Mouse (Mus musculus) intestine, embryonic 15.5 days (tissue): Measurements from ENCODE around the gene Sh3pxd2a. TPM values are rescaled to one million over a fixed set of nuclear protein-coding genes. Genes with fewer than 3 reads are reported as not detected.

ENCODE experiments used
- ATAC-seq: fragments of 200-750 bp; cut with Nextera tagmentation; 2 replicates; pipeline ENCODE4 v1.8.0; 2017; ENCODE audit warnings: moderate TSS enrichment, moderate library complexity
- H3K27ac ChIP-seq: fragments of 300-500 bp; sonication (generic); 2 replicates; pipeline ENCODE4 v1.5.1; 2015; ENCODE audit warnings: mild to moderate bottlenecking, inconsistent platforms
- H3K27me3 ChIP-seq: fragments of 300-500 bp; sonication (generic); replicated peaks from 2 replicates; pipeline ENCODE4 v1.6.1; 2015; ENCODE audit warnings: inconsistent platforms
- H3K36me3 ChIP-seq: fragments of 300-500 bp; sonication (generic); 2 replicates; pipeline ENCODE4 v1.6.1; 2015; ENCODE audit warnings: inconsistent platforms
- H3K4me1 ChIP-seq: fragments of 300-500 bp; sonication (generic); replicated peaks from 2 replicates; pipeline ENCODE4 v1.6.1; 2015; ENCODE audit warnings: inconsistent platforms
- H3K4me2 ChIP-seq: fragments of 300-500 bp; sonication (generic); replicated peaks from 2 replicates; pipeline ENCODE4 v1.6.1; 2015; ENCODE audit warnings: mild to moderate bottlenecking, inconsistent platforms
- H3K4me3 ChIP-seq: fragments of 300-500 bp; sonication (generic); replicated peaks from 2 replicates; pipeline ENCODE4 v1.5.1; 2015; ENCODE audit warnings: inconsistent platforms
- H3K9ac ChIP-seq: fragments of 300-500 bp; sonication (generic); 2 replicates; pipeline ENCODE4 v1.6.1; 2015; ENCODE audit warnings: inconsistent platforms
- H3K9me3 ChIP-seq: fragments of 300-500 bp; sonication (generic); 2 replicates; pipeline ENCODE4 v1.6.1; 2016; ENCODE audit warnings: inconsistent platforms
- WGBS: fragments of 180-500 bp; shearing (Covaris S2); methylation state at CpG from one replicate; pipeline ENCODE4 v1.1.7; 2015; 5-methylcytosine and 5-hydroxymethylcytosine counted together
- polyA plus RNA-seq: library from polyadenylated mRNA; unstranded; fragments of >200 nt; fragmentation: Nextera tagmentation; extraction: Ambion mirVana; gene quantifications from 2 replicates; pipeline ENCODE4 v1.2.1, GENCODE M21; 2015

Sh3pxd2a gene
- polyA plus RNA-seq = 4.8 and 5.0 TPM in 2 replicates

GRCm38 (mm10) chr19:47464304-47465241, at the start of gene Sh3pxd2a:
Gene Sh3pxd2a (minus strand): TSS chr19:47464401.
- H3K4me1 ChIP-seq = peaks cover 30% of the 10 kb centered on the region
- 1% methylated on average over 60 of the region's 70 CpGs for WGBS
- H3K27me3 ChIP-seq = no peaks in the 10 kb centered on the region
- peak within 1 kb of the TSS; percentile 92 for H3K27ac ChIP-seq
- H3K9ac ChIP-seq = peak within 1 kb of the TSS; percentile 92
- H3K36me3 ChIP-seq = no peaks in the 10 kb centered on the region
- no peaks in the 10 kb centered on the region for H3K9me3 ChIP-seq
- H3K4me2 ChIP-seq = peak within 1 kb of the TSS; percentile 88
- ATAC-seq = peak; percentile 91
- H3K4me3 ChIP-seq = peak within 1 kb of the TSS; percentile 87

- H3K4me1 ChIP-seq = peaks cover 24% of the 10 kb centered on the region
- H3K9ac ChIP-seq = no peak overlapping the region
- no peak overlapping the region for H3K27ac ChIP-seq
- peaks cover 3% of the 10 kb centered on the region; the same call in 1 of the 2 replicates for H3K36me3 ChIP-seq
- no peak overlapping the region for H3K4me2 ChIP-seq
- H3K9me3 ChIP-seq = no peaks in the 10 kb centered on the region
- no peaks in the 10 kb centered on the region for H3K27me3 ChIP-seq
- 85% methylated on average over 4 of the region's 4 CpGs for WGBS
- ATAC-seq = no peak
- H3K4me3 ChIP-seq = no peak overlapping the region
Measured at GRCm38 (mm10) chr19:47513618-47513897, 49.4 kb upstream of the Sh3pxd2a start.

- Histone ChIP-seq H3K9me3 (no peaks in the 10 kb centered on the region), H3K27ac (no peak overlapping the region), H3K27me3 (no peaks in the 10 kb centered on the region), H3K36me3 (peaks cover 3% of the 10 kb centered on the region; the same call in 1 of the 2 replicates), H3K4me1 (peaks cover 29% of the 10 kb centered on the region), H3K4me3 (no peak overlapping the region), H3K9ac (no peak overlapping the region), H3K4me2 (no peak overlapping the region)
- no peak for ATAC-seq
- WGBS = 64% methylated on average over 21 of the region's 21 CpGs
Measured at GRCm38 (mm10) chr19:47512794-47513617, 48.8 kb upstream of the Sh3pxd2a start.

- 0 out of 2 replicates have a peak overlapping the region, but pooled peaks have one; percentile 75 for H3K27ac ChIP-seq
- no peaks in the 10 kb centered on the region for H3K27me3 ChIP-seq
- H3K4me3 ChIP-seq = no peak overlapping the region
- H3K9ac ChIP-seq = no peak overlapping the region
- H3K4me2 ChIP-seq = no peak overlapping the region
- H3K4me1 ChIP-seq = peaks cover 36% of the 10 kb centered on the region
- ATAC-seq = no peak
- peaks cover 3% of the 10 kb centered on the region; the same call in 1 of the 2 replicates for H3K36me3 ChIP-seq
- WGBS = 73% methylated on average over 6 of the region's 6 CpGs
- no peaks in the 10 kb centered on the region for H3K9me3 ChIP-seq
Measured at GRCm38 (mm10) chr19:47511958-47512357, 47.8 kb upstream of the Sh3pxd2a start.

GRCm38 (mm10) chr19:47511294-47511675, 47.1 kb upstream of the Sh3pxd2a start:
- Histone ChIP-seq H3K27ac (peak overlapping the region; percentile 75), H3K9me3 (no peaks in the 10 kb centered on the region), H3K4me2 (no peak overlapping the region), H3K4me1 (peaks cover 36% of the 10 kb centered on the region), H3K4me3 (no peak overlapping the region), H3K36me3 (peaks cover 3% of the 10 kb centered on the region; the same call in 1 of the 2 replicates), H3K27me3 (no peaks in the 10 kb centered on the region), H3K9ac (no peak overlapping the region)
- WGBS = 80% methylated on average over 7 of the region's 7 CpGs
- no peak for ATAC-seq

- Histone ChIP-seq H3K27ac (peak overlapping the region; percentile 75), H3K4me2 (0 out of 2 replicates have a peak overlapping the region, but pooled peaks have one; percentile 28), H3K9me3 (no peaks in the 10 kb centered on the region), H3K9ac (no peak overlapping the region), H3K4me1 (peaks cover 36% of the 10 kb centered on the region), H3K36me3 (0 out of 2 replicates have a peak, but pooled peaks cover 3% of the 10 kb centered on the region), H3K4me3 (no peak overlapping the region), H3K27me3 (no peaks in the 10 kb centered on the region)
- ATAC-seq = no peak
- 57% methylated on average over 25 of the region's 25 CpGs for WGBS
Measured at GRCm38 (mm10) chr19:47510473-47511293, 46.5 kb upstream of the Sh3pxd2a start.

- H3K9me3 ChIP-seq = no peaks in the 10 kb centered on the region
- 0 out of 2 replicates have a peak, but pooled peaks cover 3% of the 10 kb centered on the region for H3K36me3 ChIP-seq
- H3K9ac ChIP-seq = no peak overlapping the region
- peak overlapping the region; percentile 75 for H3K27ac ChIP-seq
- H3K27me3 ChIP-seq = no peaks in the 10 kb centered on the region
- no peak for ATAC-seq
- H3K4me3 ChIP-seq = no peak overlapping the region
- WGBS = 73% methylated on average over 7 of the region's 7 CpGs
- H3K4me2 ChIP-seq = no peak overlapping the region
- peaks cover 36% of the 10 kb centered on the region for H3K4me1 ChIP-seq
Measured at GRCm38 (mm10) chr19:47510135-47510472, 45.9 kb upstream of the Sh3pxd2a start.

- Histone ChIP-seq H3K4me2 (peak overlapping the region; percentile 22; the same call in 1 of the 2 replicates), H3K36me3 (0 out of 2 replicates have a peak, but pooled peaks cover 3% of the 10 kb centered on the region), H3K9me3 (no peaks in the 10 kb centered on the region), H3K4me1 (peaks cover 36% of the 10 kb centered on the region), H3K9ac (no peak overlapping the region), H3K27me3 (no peaks in the 10 kb centered on the region), H3K4me3 (no peak overlapping the region), H3K27ac (peak overlapping the region; percentile 90)
- peak; percentile 88 for ATAC-seq
- 29% methylated on average over 5 of the region's 5 CpGs for WGBS
Measured at GRCm38 (mm10) chr19:47508771-47509281, 44.6 kb upstream of the Sh3pxd2a start.

GRCm38 (mm10) chr19:47508191-47508590, 44.0 kb upstream of the Sh3pxd2a start:
- H3K27me3 ChIP-seq = no peaks in the 10 kb centered on the region
- peak overlapping the region; percentile 22; the same call in 1 of the 2 replicates for H3K4me2 ChIP-seq
- peak; percentile 58 for ATAC-seq
- 40% methylated on average over 3 of the region's 3 CpGs for WGBS
- H3K4me1 ChIP-seq = peaks cover 34% of the 10 kb centered on the region
- H3K9me3 ChIP-seq = no peaks in the 10 kb centered on the region
- no peak overlapping the region for H3K4me3 ChIP-seq
- H3K27ac ChIP-seq = peak overlapping the region; percentile 90
- H3K9ac ChIP-seq = no peak overlapping the region; the same call in 1 of the 2 replicates
- 0 out of 2 replicates have a peak, but pooled peaks cover 3% of the 10 kb centered on the region for H3K36me3 ChIP-seq

GRCm38 (mm10) chr19:47507128-47508121, 43.2 kb upstream of the Sh3pxd2a start:
- H3K36me3 ChIP-seq = 0 out of 2 replicates have a peak, but pooled peaks cover 3% of the 10 kb centered on the region
- H3K4me1 ChIP-seq = peaks cover 29% of the 10 kb centered on the region
- H3K9me3 ChIP-seq = no peaks in the 10 kb centered on the region
- no peak for ATAC-seq
- no peak overlapping the region; the same call in 1 of the 2 replicates for H3K9ac ChIP-seq
- no peaks in the 10 kb centered on the region for H3K27me3 ChIP-seq
- peak overlapping the region; percentile 22; the same call in 1 of the 2 replicates for H3K4me2 ChIP-seq
- peak overlapping the region; percentile 90 for H3K27ac ChIP-seq
- 49% methylated on average over 27 of the region's 27 CpGs for WGBS
- H3K4me3 ChIP-seq = no peak overlapping the region
